Mouse (Mus musculus): Measurements from ENCODE around the gene Marcks.

GRCm38 (mm10) chr10:37101733-37102132, 37.0 kb downstream of the Marcks start:
- TF ChIP-seq POLR2A (IDR thresholded peaks at IDR 0.05; ENCODE audit: low read depth, low read length) (no peak), EP300 (IDR thresholded peaks at IDR 0.05; ENCODE audit: low read length) (no peak), USF1 (IDR thresholded peaks at IDR 0.05; ENCODE audit: low read depth, low read length) (no peak), MYC (IDR thresholded peaks at IDR 0.05; ENCODE audit: low read depth, low read length) (no peak), CHD2 (IDR thresholded peaks at IDR 0.05; ENCODE audit: low read length) (no peak), RCOR1 (conservative IDR thresholded peaks at IDR 0.05; ENCODE audit: low read depth, low read length) (no peak), USF2 (conservative IDR thresholded peaks at IDR 0.05; ENCODE audit: low read depth, low read length) (no peak), BHLHE40 (IDR thresholded peaks at IDR 0.05; ENCODE audit: low read depth, low read length) (no peak), CTCF (conservative IDR thresholded peaks at IDR 0.05 in 1 of 2, IDR thresholded peaks at IDR 0.05 in 1 of 2; ENCODE audit: low read depth in 2 of 2, low read length in 2 of 2) (no peak), ZMIZ1 (IDR thresholded peaks at IDR 0.05; ENCODE audit: low read depth, low read length) (no peak), NELFE (IDR thresholded peaks at IDR 0.05; ENCODE audit: low read depth, low read length) (no peak), MAX (IDR thresholded peaks at IDR 0.05; ENCODE audit: low read length) (no peak), MEF2A (IDR thresholded peaks at IDR 0.05; ENCODE audit: borderline replicate concordance, low read depth, low read length) (no peak), HCFC1 (IDR thresholded peaks at IDR 0.05; ENCODE audit: low read depth, low read length) (no peak)
